Mouse (Mus musculus): ENCODE measurements around the gene Rd3.

GRCm38 (mm10) chr1:191987481-191987769 is 10.3 kb downstream of the Rd3 start:
- no peak for TF ChIP-seq POLR2A (IDR thresholded peaks at IDR 0.05; ENCODE audit: low read depth, low read length)
- no peak for TF ChIP-seq SIN3A (IDR thresholded peaks at IDR 0.05; ENCODE audit: low read length)

All from CH12.LX (cell line).